Mouse (Mus musculus): ENCODE results near the gene Olfr1121.
"Not testable (repeated sequence)": the region's sequence is repeated elsewhere in the genome, so short reads cannot be mapped to it uniquely, and the experiment has no call there.

DNA sequence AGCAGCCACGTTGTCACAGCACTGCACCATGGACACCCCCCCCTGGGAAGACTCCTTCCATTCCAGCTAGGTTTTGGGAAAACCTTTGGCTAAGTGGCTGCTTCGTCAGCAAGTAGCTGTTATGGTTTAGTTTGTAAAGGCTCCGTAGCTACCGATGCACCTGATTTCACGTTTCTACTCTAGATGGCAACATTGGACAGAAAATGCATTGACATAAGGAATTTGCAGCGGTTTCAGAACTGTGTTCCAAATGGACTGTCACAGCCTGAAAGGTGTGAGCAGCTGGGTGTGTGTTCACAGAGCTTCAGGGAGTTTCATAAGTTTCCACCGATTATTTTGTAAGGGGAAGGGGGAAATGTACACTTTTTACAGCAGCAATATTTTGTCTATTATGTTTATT, 25.0 kb downstream of the Olfr1121 start:
- TF ChIP-seq POLR2A (IDR thresholded peaks at IDR 0.05; ENCODE audit: borderline replicate concordance, insufficient read depth, low read length); CTCF (IDR thresholded peaks at IDR 0.05; ENCODE audit: borderline replicate concordance, insufficient read depth, low read depth, low read length): not testable (repeated sequence)
